Mouse (Mus musculus) small intestine, adult 2 months (tissue): ENCODE results near the gene D7Ertd443e.

Experiments
- CTCF ChIP-seq: fragments of 200-500 bp; IDR thresholded peaks from 2 replicates; pipeline ENCODE4 v1.5.1; 2012; ENCODE audit warnings: low read depth, mild to moderate bottlenecking, control low read depth, inconsistent platforms, low read length, moderate library complexity, mixed read lengths; ENCODE audit not compliant: insufficient replicate concordance, insufficient read length; ENCODE audit errors: extremely low read depth
- POLR2A ChIP-seq: fragments of 200-500 bp; IDR thresholded peaks from 2 replicates; pipeline ENCODE4 v1.6.1; 2012; ENCODE audit warnings: low read depth, mild to moderate bottlenecking, control low read depth, inconsistent platforms, low read length, moderate library complexity

GRCm38 (mm10) chr7:134224741-134225612, 160.5 kb downstream of the D7Ertd443e start:
- TF ChIP-seq POLR2A (no peak), CTCF (no peak)
